Mouse (Mus musculus): ENCODE data around the gene Dnal4. TPM values are rescaled to one million over a fixed set of nuclear protein-coding genes. Genes with fewer than 3 reads are reported as not detected.

The Dnal4 gene
- polyA plus RNA-seq, 1 experiment, result 71.5 TPM

DNA sequence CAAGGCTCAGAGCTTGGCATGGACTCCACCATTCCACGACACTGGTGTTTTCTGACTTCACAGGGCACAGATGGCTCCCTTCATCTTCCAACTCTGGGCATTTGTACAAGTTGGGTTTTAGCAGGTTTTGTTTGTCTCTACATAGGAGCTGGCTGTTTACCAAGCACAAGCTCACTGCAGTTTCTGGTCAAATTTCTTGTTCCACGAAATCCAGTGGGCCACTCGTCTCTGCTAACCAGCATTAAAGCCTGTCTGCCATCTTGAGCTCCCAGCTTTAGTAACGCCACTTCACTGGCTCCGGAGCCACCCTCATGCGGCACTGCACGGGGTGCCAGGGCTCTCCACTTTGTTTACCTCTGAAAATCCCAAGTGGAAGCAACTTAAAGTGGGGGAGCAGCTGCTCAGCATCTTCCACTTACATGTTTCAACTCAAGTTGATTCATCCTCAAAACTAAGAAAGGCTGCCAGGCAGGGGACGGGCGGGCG, 11.0 kb downstream of the Dnal4 start:
- Histone ChIP-seq H3K4me3 (ENCODE audit: insufficient read depth, low read length) (no peak overlapping the region), H3K4me1 (ENCODE audit: control insufficient read depth, insufficient read depth, low read length) (peaks cover 38% of the 10 kb centered on the region), H3K27ac (ENCODE audit: insufficient read depth, low read length) (peak overlapping the region; percentile 21; the same call in 1 of the 2 replicates)
- no peak for TF ChIP-seq CTCF (IDR thresholded peaks at IDR 0.05; ENCODE audit: extremely low read depth, insufficient read depth, low read length)
- no peak for TF ChIP-seq POLR2A (IDR thresholded peaks at IDR 0.05; ENCODE audit: extremely low read depth, insufficient read depth, low read length)

DNA sequence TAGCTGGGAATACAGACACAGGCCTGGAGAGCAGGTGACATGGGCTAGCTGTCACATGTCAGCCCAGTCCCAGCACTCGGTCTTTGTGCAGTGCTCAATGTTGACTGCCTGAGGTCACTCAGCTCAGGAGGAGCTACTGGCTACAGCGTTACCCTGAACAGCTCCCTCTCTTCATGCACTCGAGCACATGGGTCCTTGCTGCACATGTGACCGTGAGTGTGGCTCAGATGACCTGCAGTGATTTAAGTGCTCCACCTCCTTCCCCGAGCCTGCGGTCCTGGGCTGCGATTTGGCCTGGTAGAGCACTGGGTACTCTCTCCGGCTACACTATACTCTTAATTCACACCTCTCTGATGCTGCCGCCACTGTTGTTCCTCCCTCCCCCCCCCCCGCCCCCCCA, 11.5 kb downstream of the Dnal4 start:
- H3K4me3 ChIP-seq (ENCODE audit: insufficient read depth, low read length), result no peak overlapping the region
- TF ChIP-seq POLR2A (IDR thresholded peaks at IDR 0.05; ENCODE audit: extremely low read depth, insufficient read depth, low read length), result no peak
- TF ChIP-seq CTCF (IDR thresholded peaks at IDR 0.05; ENCODE audit: extremely low read depth, insufficient read depth, low read length), result no peak
- H3K4me1 ChIP-seq (ENCODE audit: control insufficient read depth, insufficient read depth, low read length), result peaks cover 39% of the 10 kb centered on the region
- H3K27ac ChIP-seq (ENCODE audit: insufficient read depth, low read length), result 0 out of 2 replicates have a peak overlapping the region, but pooled peaks have one; percentile 23

DNA sequence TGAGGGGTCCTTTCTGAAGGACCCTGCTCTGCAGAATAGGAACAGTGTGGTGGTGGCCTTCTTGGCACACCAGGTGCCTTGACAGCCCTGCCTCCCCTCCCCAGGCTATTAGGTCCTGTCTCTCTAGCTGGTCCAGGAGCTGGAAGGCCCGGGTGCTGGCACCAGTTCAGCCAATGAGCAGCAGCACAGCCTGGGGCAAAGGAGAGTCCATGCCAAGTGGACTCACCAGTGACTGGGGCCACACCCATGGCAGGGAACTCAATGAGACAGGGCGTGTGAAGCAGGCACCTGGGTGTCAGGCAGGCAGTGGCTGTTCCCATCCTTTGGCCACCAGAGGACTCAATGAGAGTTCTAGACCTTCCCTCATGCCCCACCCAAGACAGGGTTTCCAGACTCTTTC, 12.3 kb downstream of the Dnal4 start:
- H3K27ac ChIP-seq (ENCODE audit: insufficient read depth, low read length), result peak overlapping the region; percentile 38
- no peak for TF ChIP-seq POLR2A (IDR thresholded peaks at IDR 0.05; ENCODE audit: extremely low read depth, insufficient read depth, low read length)
- no peak for TF ChIP-seq CTCF (IDR thresholded peaks at IDR 0.05; ENCODE audit: extremely low read depth, insufficient read depth, low read length)
- no peak overlapping the region for H3K4me3 ChIP-seq (ENCODE audit: insufficient read depth, low read length)
- peaks cover 40% of the 10 kb centered on the region for H3K4me1 ChIP-seq (ENCODE audit: control insufficient read depth, insufficient read depth, low read length)

DNA sequence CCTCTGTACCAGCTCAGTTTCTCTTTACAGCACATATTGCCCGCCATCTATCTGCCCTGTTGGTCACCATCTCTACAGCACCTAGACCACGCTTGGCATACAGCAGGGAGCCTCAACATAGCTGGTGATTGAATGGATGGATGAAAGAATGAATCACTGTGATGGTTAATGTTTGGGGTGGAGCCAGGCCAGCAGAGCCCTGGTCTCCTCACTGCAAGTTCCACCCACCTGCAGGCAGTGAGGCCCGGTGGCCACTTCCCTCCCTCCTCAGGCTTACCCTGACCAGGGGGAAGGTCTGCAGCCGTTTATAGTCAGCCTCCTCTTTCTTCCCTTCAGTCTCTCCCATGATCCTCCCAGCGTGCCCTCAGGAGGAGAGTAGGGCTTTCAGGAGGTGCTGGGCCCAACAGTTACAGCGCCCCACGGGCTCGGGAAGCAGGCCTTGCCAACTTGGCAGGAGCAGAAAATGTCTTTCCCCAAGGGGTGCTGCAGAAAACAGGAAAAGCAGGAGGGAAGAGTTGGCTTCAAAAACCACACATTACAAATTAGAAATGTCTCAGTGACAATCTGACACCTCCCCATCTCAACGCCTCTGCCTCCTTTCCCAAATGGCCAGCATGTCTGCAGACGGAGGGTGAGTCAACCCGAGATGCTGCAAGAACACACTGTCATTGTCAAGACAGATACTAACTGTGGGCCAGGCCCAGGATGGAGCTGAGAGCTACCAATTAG, 12.9 kb downstream of the Dnal4 start:
- Histone ChIP-seq H3K4me1 (ENCODE audit: control insufficient read depth, insufficient read depth, low read length) (peaks cover 35% of the 10 kb centered on the region), H3K27ac (ENCODE audit: insufficient read depth, low read length) (peak overlapping the region; percentile 68), H3K4me3 (ENCODE audit: insufficient read depth, low read length) (no peak overlapping the region)
- no peak for TF ChIP-seq CTCF (IDR thresholded peaks at IDR 0.05; ENCODE audit: extremely low read depth, insufficient read depth, low read length)
- TF ChIP-seq POLR2A (IDR thresholded peaks at IDR 0.05; ENCODE audit: extremely low read depth, insufficient read depth, low read length), result no peak

DNA sequence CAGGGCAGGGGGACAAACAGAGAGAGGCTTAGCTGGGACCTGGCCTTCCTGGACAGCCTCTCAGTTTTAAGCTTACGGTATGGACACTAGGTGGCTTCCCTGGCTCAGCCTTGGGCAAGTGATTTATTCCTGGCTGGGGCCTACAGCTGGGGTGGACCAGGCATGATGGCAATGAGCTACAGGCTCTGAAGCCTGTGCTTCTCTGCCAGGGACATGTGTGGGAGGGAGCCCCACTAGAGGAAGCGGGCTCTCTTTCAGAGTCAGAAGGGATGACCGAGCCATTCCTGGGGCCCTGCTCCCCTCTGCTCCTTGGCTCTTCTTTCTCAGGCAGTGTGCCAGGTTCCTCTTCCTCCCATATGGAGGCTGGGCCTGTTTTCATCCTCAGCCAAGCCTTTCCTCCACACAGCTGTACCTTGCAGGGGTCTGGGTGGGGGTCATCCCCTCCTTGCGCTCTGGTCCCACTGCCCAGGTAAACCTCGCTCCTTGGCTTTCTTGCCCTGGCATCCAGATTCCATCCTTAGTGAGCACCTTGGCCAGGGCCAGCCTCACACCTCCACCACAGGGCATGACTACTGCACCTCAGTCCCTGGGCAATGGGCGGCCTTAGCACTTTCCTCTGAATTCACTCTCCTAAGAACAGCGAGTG, 13.9 kb downstream of the Dnal4 start:
- Histone ChIP-seq H3K27ac (ENCODE audit: insufficient read depth, low read length) (peak overlapping the region; percentile 68), H3K4me3 (ENCODE audit: insufficient read depth, low read length) (no peak overlapping the region), H3K4me1 (ENCODE audit: control insufficient read depth, insufficient read depth, low read length) (peaks cover 34% of the 10 kb centered on the region)
- no peak for TF ChIP-seq POLR2A (IDR thresholded peaks at IDR 0.05; ENCODE audit: extremely low read depth, insufficient read depth, low read length)
- 0 out of 2 replicates have a peak, but pooled peaks have one; percentile 12 for TF ChIP-seq CTCF (IDR thresholded peaks at IDR 0.05; ENCODE audit: extremely low read depth, insufficient read depth, low read length)

DNA sequence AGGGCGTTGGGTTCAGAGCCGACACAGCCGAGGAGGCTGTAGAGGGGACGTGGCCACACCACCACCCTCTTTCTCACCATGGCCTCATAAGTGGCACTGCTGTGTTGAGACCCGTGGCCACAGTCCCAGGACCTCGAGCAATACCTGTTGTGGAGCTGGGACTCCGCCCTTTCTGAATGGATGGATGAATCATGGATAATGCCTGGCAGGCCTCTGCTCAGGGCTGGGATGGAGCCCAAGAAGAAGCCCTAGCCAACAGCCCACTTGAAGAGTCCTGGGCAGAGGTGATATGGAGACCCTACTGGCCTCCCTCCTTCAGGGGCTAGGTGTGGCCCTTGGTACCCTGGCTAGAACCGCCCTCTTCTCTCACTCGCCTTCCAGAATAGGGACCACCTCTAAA, 14.6 kb downstream of the Dnal4 start:
- TF ChIP-seq CTCF (IDR thresholded peaks at IDR 0.05; ENCODE audit: extremely low read depth, insufficient read depth, low read length) (no peak), POLR2A (IDR thresholded peaks at IDR 0.05; ENCODE audit: extremely low read depth, insufficient read depth, low read length) (no peak)
- no peak overlapping the region for H3K27ac ChIP-seq (ENCODE audit: insufficient read depth, low read length)
- no peak overlapping the region for H3K4me3 ChIP-seq (ENCODE audit: insufficient read depth, low read length)
- H3K4me1 ChIP-seq (ENCODE audit: control insufficient read depth, insufficient read depth, low read length), result peaks cover 35% of the 10 kb centered on the region

DNA sequence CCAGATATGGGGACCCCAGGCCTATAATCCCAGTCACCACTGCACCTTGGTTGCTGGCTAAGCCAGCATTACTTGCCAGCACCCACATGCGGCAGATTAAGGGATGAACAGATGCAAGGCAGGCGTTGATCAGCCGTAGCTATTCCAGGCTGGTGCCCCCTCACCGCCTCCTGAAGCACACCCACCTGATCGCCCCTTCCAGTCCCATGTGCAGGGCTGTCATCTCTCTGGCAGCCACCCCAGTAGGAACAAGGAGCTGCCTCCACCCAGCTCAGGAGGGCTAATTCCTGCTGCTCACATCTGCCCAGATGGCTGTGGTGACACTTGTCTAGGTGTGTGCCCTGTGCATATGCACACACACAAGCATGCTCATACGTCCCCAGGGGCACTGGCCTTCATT, 16.7 kb downstream of the Dnal4 start:
- peaks cover 37% of the 10 kb centered on the region for H3K4me1 ChIP-seq (ENCODE audit: control insufficient read depth, insufficient read depth, low read length)
- no peak overlapping the region; the same call in 1 of the 2 replicates for H3K27ac ChIP-seq (ENCODE audit: insufficient read depth, low read length)
- TF ChIP-seq CTCF (IDR thresholded peaks at IDR 0.05; ENCODE audit: extremely low read depth, insufficient read depth, low read length) (no peak), POLR2A (IDR thresholded peaks at IDR 0.05; ENCODE audit: extremely low read depth, insufficient read depth, low read length) (no peak)
- no peak overlapping the region for H3K4me3 ChIP-seq (ENCODE audit: insufficient read depth, low read length)

DNA sequence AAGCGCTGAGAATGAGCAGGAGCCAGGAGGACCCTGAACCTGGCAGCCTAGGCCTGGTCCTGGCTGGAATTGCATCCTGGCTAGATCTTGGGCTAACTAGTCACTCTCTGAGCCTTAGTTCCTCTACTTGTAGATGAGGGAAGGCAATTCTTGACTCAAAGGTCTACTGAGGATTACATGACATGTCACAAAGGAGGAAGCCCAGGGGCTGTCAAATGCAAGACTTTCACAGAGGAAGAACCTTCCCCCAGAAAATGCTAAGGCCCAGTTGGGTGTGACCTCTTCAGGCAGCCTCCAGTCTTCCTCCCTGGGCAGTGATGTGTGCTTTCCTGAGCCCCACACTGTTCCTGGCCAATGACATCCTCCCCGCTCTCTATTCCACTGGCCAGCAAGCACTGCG, 20.5 kb downstream of the Dnal4 start:
- H3K4me3 ChIP-seq (ENCODE audit: insufficient read depth, low read length), result no peak overlapping the region
- TF ChIP-seq POLR2A (IDR thresholded peaks at IDR 0.05; ENCODE audit: extremely low read depth, insufficient read depth, low read length) (no peak), CTCF (IDR thresholded peaks at IDR 0.05; ENCODE audit: extremely low read depth, insufficient read depth, low read length) (no peak)
- H3K27ac ChIP-seq (ENCODE audit: insufficient read depth, low read length), result peak overlapping the region; percentile 55
- H3K4me1 ChIP-seq (ENCODE audit: control insufficient read depth, insufficient read depth, low read length), result peaks cover 28% of the 10 kb centered on the region

DNA sequence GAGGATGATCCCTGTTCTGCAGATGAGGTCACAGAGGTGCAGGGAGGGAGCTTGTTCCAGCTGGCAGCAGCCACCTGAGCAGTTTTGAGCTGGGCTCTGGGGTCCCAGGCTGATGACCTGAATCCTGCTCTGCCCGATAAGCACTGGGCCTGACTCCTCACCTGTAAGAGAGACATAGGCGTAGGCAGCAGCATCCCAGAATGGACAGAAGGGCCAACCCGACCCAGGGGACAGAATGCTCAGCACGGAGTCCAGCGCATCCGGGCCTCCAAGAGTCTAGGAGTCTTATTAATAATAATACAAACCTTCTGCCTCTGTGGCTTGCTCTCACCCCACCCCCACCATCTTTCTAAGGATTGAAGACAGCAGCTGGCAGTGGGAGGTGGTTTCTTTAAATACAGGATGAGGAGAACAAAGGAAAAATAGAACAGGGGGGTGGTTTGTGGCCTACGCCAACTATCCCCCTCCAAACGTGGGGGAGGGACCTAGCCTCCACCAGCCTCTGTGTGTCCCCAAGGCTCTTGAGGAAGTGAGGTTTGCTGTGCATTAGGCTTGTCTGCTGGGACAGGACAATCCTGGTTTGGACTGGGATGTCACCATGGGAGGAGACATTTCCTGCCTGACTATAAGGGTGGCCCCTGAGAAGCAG, 21.5 kb downstream of the Dnal4 start:
- TF ChIP-seq CTCF (IDR thresholded peaks at IDR 0.05; ENCODE audit: extremely low read depth, insufficient read depth, low read length), result no peak
- no peak for TF ChIP-seq POLR2A (IDR thresholded peaks at IDR 0.05; ENCODE audit: extremely low read depth, insufficient read depth, low read length)
- no peak overlapping the region for H3K4me3 ChIP-seq (ENCODE audit: insufficient read depth, low read length)
- H3K4me1 ChIP-seq (ENCODE audit: control insufficient read depth, insufficient read depth, low read length), result peaks cover 23% of the 10 kb centered on the region
- peak overlapping the region; percentile 55 for H3K27ac ChIP-seq (ENCODE audit: insufficient read depth, low read length)
